Mouse (Mus musculus): ENCODE measurements at regions not wholly inside any gene's neighbourhood (a gene's known extent, or its start where the extent isn't known, plus 50 kb on each side); places are given as distances from the start of the nearest gene placed in this dataset.

DNA sequence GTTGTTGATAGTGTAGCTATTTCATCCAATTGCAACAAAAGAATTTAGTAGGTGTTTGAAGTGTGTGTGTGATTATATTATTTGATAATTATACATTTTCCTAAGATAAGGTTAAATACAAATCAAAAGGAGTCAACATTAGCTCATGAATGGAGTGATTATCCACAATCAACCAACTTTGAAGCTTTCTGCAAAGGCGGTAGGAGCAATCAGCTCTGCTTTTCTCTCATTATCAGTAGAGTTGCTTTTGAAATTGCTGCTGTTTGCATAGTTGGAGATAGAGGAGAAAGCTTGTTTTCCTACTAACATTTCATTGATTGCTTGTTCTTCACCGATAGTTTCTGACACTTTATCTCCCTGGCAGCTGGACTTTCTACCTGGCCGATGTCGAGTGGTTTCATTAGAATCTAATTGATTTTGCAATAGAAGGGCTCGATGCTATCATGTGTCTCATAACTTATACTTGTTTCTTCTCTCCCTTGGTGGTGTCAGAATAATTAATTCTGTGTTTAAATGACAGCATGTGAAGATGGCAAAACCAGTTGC, 493.4 kb upstream of the Itga1 start:
- no peak for TF ChIP-seq CTCF (IDR thresholded peaks at IDR 0.05; ENCODE audit: extremely low read depth, insufficient read length, insufficient replicate concordance, low read depth, low read length)
- no peak for TF ChIP-seq POLR2A (IDR thresholded peaks at IDR 0.05; ENCODE audit: low read depth, low read length)
